Mouse (Mus musculus) kidney, embryonic 15.5 days (tissue): ENCODE measurements around the gene Trim14. TPM values are rescaled to one million over a fixed set of nuclear protein-coding genes. Genes with fewer than 3 reads are reported as not detected.

ENCODE experiments used
- ATAC-seq: fragments of 200-750 bp; cut with Nextera tagmentation; replicated peaks from 2 replicates; pipeline ENCODE4 v1.8.0; 2017; ENCODE audit warnings: moderate TSS enrichment; ENCODE audit not compliant: low FRiP score
- H3K27ac ChIP-seq: fragments of 300-500 bp; sonication (generic); 2 replicates; pipeline ENCODE4 v1.5.1; 2015; ENCODE audit warnings: mild to moderate bottlenecking, inconsistent platforms
- H3K27me3 ChIP-seq: fragments of 300-500 bp; sonication (generic); 2 replicates; pipeline ENCODE4 v1.6.1; 2015; ENCODE audit warnings: inconsistent platforms
- H3K36me3 ChIP-seq: fragments of 300-500 bp; sonication (generic); 2 replicates; pipeline ENCODE4 v1.6.1; 2015; ENCODE audit warnings: inconsistent platforms
- H3K4me1 ChIP-seq: fragments of 300-500 bp; sonication (generic); 2 replicates; pipeline ENCODE4 v1.6.1; 2015; ENCODE audit warnings: inconsistent platforms
- H3K4me2 ChIP-seq: fragments of 300-500 bp; sonication (generic); 2 replicates; pipeline ENCODE4 v1.6.1; 2015; ENCODE audit warnings: moderate library complexity, mild to moderate bottlenecking, inconsistent platforms
- H3K4me3 ChIP-seq: fragments of 300-500 bp; sonication (generic); replicated peaks from 2 replicates; pipeline ENCODE4 v1.5.1; 2015; ENCODE audit warnings: mild to moderate bottlenecking, inconsistent platforms
- H3K9ac ChIP-seq: fragments of 300-500 bp; sonication (generic); 2 replicates; pipeline ENCODE4 v1.6.1; 2015; ENCODE audit warnings: mild to moderate bottlenecking, inconsistent platforms
- H3K9me3 ChIP-seq: fragments of 300-500 bp; sonication (generic); replicated peaks from 2 replicates; pipeline ENCODE4 v1.6.1; 2016; ENCODE audit warnings: inconsistent platforms
- whole genome bisulfite sequencing: fragments of 180-500 bp; shearing (Covaris S2); methylation state at CpG from one replicate; pipeline ENCODE4 v1.1.7; 2015; ENCODE audit warnings: mixed read lengths; 5-methylcytosine and 5-hydroxymethylcytosine counted together
- polyA plus RNA-seq: library from polyadenylated mRNA; unstranded; fragments of >200 nt; fragmentation: Nextera tagmentation; extraction: Ambion mirVana; gene quantifications from 2 replicates; pipeline ENCODE4 v1.2.1, GENCODE M21; 2015

Gene Trim14
- polyA plus RNA-seq, 1 experiment from 2014 or later = 1.8 TPM

DNA sequence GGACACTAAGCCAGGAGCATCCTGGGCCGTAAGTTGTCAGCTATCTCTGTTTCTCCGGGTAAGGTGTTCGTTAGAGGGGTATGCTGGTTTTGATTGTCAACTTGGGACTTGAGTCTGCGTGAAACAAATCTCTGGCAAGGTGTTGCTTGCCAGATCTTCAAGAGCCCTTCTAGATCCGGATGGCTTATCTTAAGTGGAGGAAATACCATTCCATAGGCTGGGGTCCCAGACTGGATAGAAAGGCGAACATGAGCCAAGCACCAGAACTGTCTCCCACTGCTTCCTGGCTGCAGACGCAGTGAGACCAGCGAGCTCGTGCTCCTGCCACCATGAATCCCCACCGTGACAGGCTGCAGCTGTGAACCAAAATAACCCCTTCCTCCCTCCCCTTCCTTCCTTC lies 14.5 kb downstream of the Trim14 start:
- H3K4me1 ChIP-seq = no peaks in the 10 kb centered on the region
- no peak overlapping the region for H3K4me2 ChIP-seq
- H3K27me3 ChIP-seq = no peaks in the 10 kb centered on the region
- 78% methylated on average over 10 of the region's 10 CpGs for WGBS
- H3K9me3 ChIP-seq = no peaks in the 10 kb centered on the region
- no peaks in the 10 kb centered on the region for H3K36me3 ChIP-seq
- ATAC-seq = no peak
- H3K9ac ChIP-seq = no peak overlapping the region
- H3K27ac ChIP-seq = no peak overlapping the region
- H3K4me3 ChIP-seq = no peak overlapping the region

DNA sequence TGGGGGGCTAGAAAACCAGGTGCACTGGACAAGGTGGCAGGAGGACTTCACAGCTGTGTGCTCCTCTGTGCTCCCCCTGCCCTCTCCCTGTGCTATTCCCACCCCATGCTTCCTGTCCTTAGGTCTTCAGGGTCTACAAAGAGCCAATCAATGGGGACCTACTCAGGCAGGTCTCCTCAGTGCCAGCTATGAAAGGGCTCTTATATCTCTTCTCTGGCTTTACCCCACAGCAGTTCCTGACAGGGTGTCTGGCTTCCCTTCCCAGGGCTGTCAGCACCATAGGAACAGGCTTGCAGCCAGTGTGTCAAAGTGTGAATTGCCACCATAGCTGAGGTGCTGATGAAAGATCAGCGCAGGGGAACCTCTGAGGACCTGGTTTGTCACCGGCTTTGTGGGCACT lies 15.4 kb downstream of the Trim14 start:
- no peak for ATAC-seq
- Histone ChIP-seq H3K9ac (no peak overlapping the region), H3K4me1 (no peaks in the 10 kb centered on the region), H3K27me3 (no peaks in the 10 kb centered on the region), H3K36me3 (no peaks in the 10 kb centered on the region), H3K27ac (no peak overlapping the region), H3K4me2 (no peak overlapping the region), H3K4me3 (no peak overlapping the region), H3K9me3 (no peaks in the 10 kb centered on the region)
- WGBS = 76% methylated on average over 2 of the region's 2 CpGs

DNA sequence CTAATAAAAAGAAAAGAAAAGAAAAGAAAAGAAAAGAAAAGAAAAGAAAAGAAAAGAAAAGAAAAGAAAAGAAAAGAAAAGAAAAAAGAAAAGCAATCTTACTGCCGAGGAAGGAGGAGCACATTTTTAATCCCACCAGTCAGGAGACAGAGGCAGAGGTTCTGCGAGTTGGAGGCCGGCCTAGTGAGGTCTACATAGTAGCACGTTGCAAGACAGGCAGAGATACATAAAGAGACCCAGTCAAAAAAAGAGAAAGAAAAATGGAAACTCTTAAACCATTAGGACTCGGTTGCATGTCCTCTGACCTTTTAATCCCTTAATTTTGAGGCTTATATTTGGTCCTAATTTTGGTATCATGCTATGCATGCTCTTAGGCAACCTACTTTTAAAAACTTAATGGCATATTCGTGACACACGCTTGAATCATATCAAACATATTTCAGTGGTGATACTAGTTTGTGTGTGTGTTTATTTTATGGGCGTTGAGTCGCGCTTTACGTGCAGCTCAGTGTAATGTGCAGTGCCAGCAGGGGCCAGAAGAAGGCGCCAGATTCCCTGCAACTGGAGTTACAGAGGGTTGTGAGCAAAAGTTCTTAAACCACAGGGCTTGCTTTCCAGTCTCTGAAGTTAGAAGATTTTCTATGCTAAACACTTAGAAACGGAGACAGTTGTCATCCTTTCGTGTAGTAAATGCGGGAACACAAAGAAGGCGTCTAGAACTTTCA lies 28.0 kb downstream of the Trim14 start:
- Histone ChIP-seq H3K27ac (peak overlapping the region; percentile 54; the same call in 1 of the 2 replicates), H3K4me3 (peak overlapping the region; percentile 58), H3K4me1 (peaks cover 11% of the 10 kb centered on the region), H3K9me3 (no peaks in the 10 kb centered on the region), H3K9ac (0 out of 2 replicates have a peak overlapping the region, but pooled peaks have one; percentile 17), H3K36me3 (peaks cover 14% of the 10 kb centered on the region), H3K4me2 (peak overlapping the region; percentile 90), H3K27me3 (peaks cover 18% of the 10 kb centered on the region)
- peak; percentile 68 for ATAC-seq
- 10% methylated on average over 16 of the region's 16 CpGs for WGBS

DNA sequence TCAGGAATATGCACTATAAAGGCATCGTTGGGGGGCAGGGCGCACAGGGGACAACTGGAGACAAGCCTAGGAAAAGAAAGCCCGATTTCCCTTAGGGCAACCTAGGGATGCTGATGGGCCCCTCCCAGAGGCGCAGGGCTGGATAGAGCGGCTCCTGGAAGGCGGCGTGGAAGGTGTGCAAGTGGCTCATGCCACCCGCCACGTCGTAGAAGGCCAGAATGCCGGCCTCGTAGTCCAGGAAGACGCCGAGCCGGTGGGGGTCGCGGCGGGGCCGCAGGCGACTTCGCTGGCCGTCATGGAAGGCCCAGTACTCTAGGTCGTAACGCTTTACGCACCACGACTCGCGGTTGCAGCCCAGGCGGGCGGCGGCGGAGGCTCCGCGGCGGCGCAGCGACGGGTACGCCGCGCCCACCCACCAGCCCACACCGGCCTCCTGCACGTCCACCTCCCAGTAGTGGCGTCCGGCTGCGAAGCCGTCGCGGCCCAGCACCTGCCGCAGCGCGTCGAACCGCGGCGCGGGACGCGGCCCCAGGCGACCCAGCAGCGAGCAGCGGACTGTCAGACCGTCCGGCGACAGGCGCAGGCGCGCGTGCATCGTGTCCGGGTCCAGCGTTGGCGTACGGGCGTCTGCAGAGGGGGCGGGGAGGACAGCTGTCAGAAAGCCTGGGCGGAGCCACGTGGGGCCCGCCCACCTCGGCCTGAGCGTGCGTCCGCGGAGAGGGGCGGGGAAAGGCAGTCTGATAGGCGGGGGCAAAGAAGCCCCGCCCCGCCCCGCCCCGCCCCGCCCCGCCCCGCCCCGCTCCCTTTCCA lies 28.9 kb downstream of the Trim14 start:
- Histone ChIP-seq H3K9ac (peak overlapping the region; percentile 54), H3K4me3 (peak overlapping the region; percentile 58), H3K9me3 (no peaks in the 10 kb centered on the region), H3K27me3 (peaks cover 18% of the 10 kb centered on the region), H3K4me1 (peaks cover 11% of the 10 kb centered on the region), H3K27ac (no peak overlapping the region), H3K36me3 (peaks cover 23% of the 10 kb centered on the region), H3K4me2 (peak overlapping the region; percentile 90)
- WGBS = under 1% methylated on average over 94 of the region's 94 CpGs
- ATAC-seq = peak; percentile 96

DNA sequence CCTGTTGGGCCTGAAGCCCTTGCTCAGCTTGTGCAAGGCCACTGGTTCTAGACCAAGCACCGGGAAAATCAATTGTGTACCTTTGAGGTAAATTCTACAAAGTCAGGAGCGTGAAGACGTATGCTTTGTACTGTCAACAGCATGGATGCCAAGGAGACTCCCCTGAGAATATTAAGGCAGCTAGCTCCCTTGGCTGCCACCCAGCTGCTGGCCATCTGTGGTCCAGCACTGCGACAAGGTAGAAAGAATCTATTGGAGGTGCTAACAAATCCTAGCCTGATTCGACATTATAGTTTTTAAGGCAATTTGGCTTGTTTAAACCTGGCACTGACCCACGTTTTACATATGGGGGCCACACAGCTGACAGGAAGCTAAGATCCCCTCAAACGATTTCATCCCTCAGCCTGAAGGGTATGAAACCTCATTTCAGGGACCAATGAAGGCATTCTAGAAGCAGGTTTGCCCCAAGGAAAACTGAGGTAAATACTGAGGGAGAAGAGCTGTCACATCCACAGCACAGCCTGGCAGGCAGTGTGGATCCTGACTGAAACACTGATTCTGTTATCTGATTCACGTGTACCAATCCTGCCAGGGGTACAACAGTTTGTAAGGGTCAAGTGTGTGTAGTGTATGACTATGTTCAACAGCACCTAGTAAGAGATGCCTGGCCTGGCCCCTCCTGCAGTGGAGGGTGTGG lies 30.4 kb downstream of the Trim14 start:
- no peak overlapping the region for H3K9ac ChIP-seq
- H3K9me3 ChIP-seq = no peaks in the 10 kb centered on the region
- H3K27ac ChIP-seq = no peak overlapping the region
- H3K27me3 ChIP-seq = peaks cover 18% of the 10 kb centered on the region
- no peak overlapping the region for H3K4me3 ChIP-seq
- H3K4me1 ChIP-seq = peaks cover 11% of the 10 kb centered on the region
- ATAC-seq = no peak
- H3K36me3 ChIP-seq = peaks cover 38% of the 10 kb centered on the region
- WGBS = 71% methylated on average over 8 of the region's 8 CpGs
- H3K4me2 ChIP-seq = no peak overlapping the region

- H3K36me3 ChIP-seq = peaks cover 53% of the 10 kb centered on the region
- H3K9ac ChIP-seq = no peak overlapping the region
Measured at GRCm38 (mm10) chr4:46503881-46504280, 32.1 kb downstream of the Trim14 start.

GRCm38 (mm10) chr4:46502606-46503502 lies 33.1 kb downstream of the Trim14 start:
- 77% methylated on average over 16 of the region's 16 CpGs for WGBS
- no peak overlapping the region for H3K4me3 ChIP-seq
- H3K27ac ChIP-seq = no peak overlapping the region
- ATAC-seq = no peak
- H3K9ac ChIP-seq = no peak overlapping the region
- H3K36me3 ChIP-seq = peaks cover 53% of the 10 kb centered on the region
- peaks cover 18% of the 10 kb centered on the region for H3K27me3 ChIP-seq
- no peak overlapping the region for H3K4me2 ChIP-seq
- peaks cover 7% of the 10 kb centered on the region for H3K4me1 ChIP-seq
- no peaks in the 10 kb centered on the region for H3K9me3 ChIP-seq

More at GRCm38 (mm10) chr4:46503881-46504280, 32.1 kb downstream of the Trim14 start:
- WGBS = 80% methylated on average over 3 of the region's 3 CpGs
- no peaks in the 10 kb centered on the region for H3K9me3 ChIP-seq
- no peak overlapping the region for H3K27ac ChIP-seq
- peaks cover 18% of the 10 kb centered on the region for H3K27me3 ChIP-seq
- H3K4me3 ChIP-seq = no peak overlapping the region
- ATAC-seq = no peak
- no peak overlapping the region for H3K4me2 ChIP-seq
- peaks cover 11% of the 10 kb centered on the region for H3K4me1 ChIP-seq

DNA sequence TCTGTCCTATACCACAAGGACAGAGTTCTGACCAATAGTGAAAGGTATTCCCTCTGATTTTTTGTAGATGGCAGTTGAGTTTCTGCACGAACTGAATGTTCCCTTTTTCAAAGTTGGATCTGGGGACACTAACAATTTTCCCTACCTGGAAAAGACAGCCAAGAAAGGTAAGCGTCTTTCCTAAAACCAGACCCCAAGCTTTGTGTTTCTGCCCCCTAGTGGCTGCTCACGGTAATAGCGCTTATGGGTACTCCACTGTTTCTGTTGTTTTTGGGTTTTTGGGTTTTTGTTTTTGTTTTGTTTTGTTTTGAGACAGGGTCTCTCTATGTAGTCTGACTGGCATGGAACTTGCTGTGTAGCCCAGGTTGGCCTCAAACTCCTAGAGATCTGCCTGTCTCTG lies 37.0 kb downstream of the Trim14 start:
- no peak for ATAC-seq
- Histone ChIP-seq H3K27me3 (no peaks in the 10 kb centered on the region), H3K4me2 (no peak overlapping the region), H3K27ac (no peak overlapping the region), H3K4me1 (no peaks in the 10 kb centered on the region), H3K9me3 (no peaks in the 10 kb centered on the region), H3K36me3 (peaks cover 75% of the 10 kb centered on the region), H3K9ac (no peak overlapping the region), H3K4me3 (no peak overlapping the region)
- WGBS = 15% methylated on average over 4 of the region's 4 CpGs

DNA sequence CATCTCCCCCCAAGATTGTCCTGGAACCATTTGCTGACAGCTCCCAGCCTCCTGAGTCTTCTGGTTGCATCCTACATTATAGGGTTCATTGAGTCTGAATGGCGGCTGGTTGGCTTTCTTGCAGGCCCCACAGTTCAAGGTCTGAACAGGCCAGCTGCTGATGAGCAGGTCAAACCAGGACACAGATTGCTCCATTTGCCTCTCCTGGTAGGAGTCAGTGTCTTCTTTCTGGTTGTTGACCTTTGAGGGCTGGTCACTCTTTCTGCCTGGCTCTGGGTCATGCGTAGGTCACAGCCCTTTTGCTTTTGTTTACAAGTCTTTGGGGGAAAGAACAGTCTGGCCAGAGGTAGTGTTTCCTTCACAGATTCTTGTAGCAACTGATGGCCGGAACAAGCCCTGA lies 37.4 kb downstream of the Trim14 start:
- Histone ChIP-seq H3K27me3 (no peaks in the 10 kb centered on the region), H3K36me3 (peaks cover 76% of the 10 kb centered on the region), H3K9me3 (no peaks in the 10 kb centered on the region), H3K4me3 (no peak overlapping the region), H3K4me1 (no peaks in the 10 kb centered on the region), H3K9ac (no peak overlapping the region), H3K4me2 (no peak overlapping the region), H3K27ac (no peak overlapping the region)
- WGBS = 56% methylated on average over 3 of the region's 3 CpGs
- ATAC-seq = no peak

GRCm38 (mm10) chr4:46497286-46497892 lies 38.6 kb downstream of the Trim14 start:
- Histone ChIP-seq H3K36me3 (peaks cover 76% of the 10 kb centered on the region), H3K27me3 (no peaks in the 10 kb centered on the region), H3K9ac (no peak overlapping the region), H3K4me3 (no peak overlapping the region), H3K4me2 (no peak overlapping the region), H3K4me1 (no peaks in the 10 kb centered on the region), H3K9me3 (no peaks in the 10 kb centered on the region), H3K27ac (no peak overlapping the region)
- 0 out of 2 replicates have a peak, but pooled peaks have one; percentile 48 for ATAC-seq
- WGBS = 44% methylated on average over 4 of the region's 4 CpGs

DNA sequence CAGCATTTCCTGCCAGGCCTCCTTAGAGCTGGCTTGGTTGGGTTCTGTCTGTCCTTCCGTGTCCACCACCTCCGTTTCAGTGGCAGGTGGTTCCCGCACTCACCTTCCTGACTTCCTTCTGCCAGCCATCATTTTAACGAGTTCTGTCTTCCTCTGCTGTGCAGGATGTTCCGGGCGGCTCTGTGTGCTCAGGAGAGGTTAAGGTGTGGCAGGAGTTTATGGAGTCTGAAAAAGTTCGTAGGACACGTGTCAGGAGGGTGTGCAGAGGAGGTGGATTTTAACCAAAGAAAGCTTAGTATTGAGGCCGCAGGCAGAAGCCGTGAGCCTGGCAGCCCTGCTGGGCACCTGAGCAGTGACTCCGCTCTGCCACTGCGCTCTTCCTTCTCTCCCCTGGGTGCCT lies 40.4 kb downstream of the Trim14 start:
- Histone ChIP-seq H3K4me2 (no peak overlapping the region), H3K4me3 (no peak overlapping the region), H3K27ac (no peak overlapping the region), H3K36me3 (peaks cover 58% of the 10 kb centered on the region), H3K9ac (no peak overlapping the region), H3K27me3 (no peaks in the 10 kb centered on the region), H3K9me3 (no peaks in the 10 kb centered on the region), H3K4me1 (0 out of 2 replicates have a peak, but pooled peaks cover 2% of the 10 kb centered on the region)
- 71% methylated on average over 12 of the region's 12 CpGs for WGBS
- no peak for ATAC-seq
